Mouse (Mus musculus) neural tube, embryonic 15.5 days (tissue): ENCODE results near the gene Carmil3. TPM values are rescaled to one million over a fixed set of nuclear protein-coding genes. Genes with fewer than 3 reads are reported as not detected.

Source experiments
- ATAC-seq: fragments of 200-750 bp; cut with Nextera tagmentation; 2 replicates; pipeline ENCODE4 v1.8.0; 2017; ENCODE audit warnings: mild to moderate bottlenecking, moderate TSS enrichment, moderate library complexity; ENCODE audit not compliant: low FRiP score
- H3K27ac ChIP-seq: fragments of 300-500 bp; sonication (generic); replicated peaks from 2 replicates; pipeline ENCODE4 v1.5.1; 2015; ENCODE audit warnings: mild to moderate bottlenecking, inconsistent platforms
- H3K27me3 ChIP-seq: fragments of 300-500 bp; sonication (generic); replicated peaks from 2 replicates; pipeline ENCODE4 v1.6.1; 2015; ENCODE audit warnings: inconsistent platforms
- H3K36me3 ChIP-seq: fragments of 300-500 bp; sonication (generic); 2 replicates; pipeline ENCODE4 v1.6.1; 2015; ENCODE audit warnings: inconsistent platforms
- H3K4me1 ChIP-seq: fragments of 300-500 bp; sonication (generic); 2 replicates; pipeline ENCODE4 v1.6.1; 2015; ENCODE audit warnings: inconsistent platforms
- H3K4me2 ChIP-seq: fragments of 300-500 bp; sonication (generic); 2 replicates; pipeline ENCODE4 v1.6.1; 2015; ENCODE audit warnings: inconsistent platforms, mild to moderate bottlenecking, moderate library complexity
- H3K4me3 ChIP-seq: fragments of 300-500 bp; sonication (generic); replicated peaks from 2 replicates; pipeline ENCODE4 v1.5.1; 2015; ENCODE audit warnings: mild to moderate bottlenecking, inconsistent platforms
- H3K9ac ChIP-seq: fragments of 300-500 bp; sonication (generic); replicated peaks from 2 replicates; pipeline ENCODE4 v1.6.1; 2015; ENCODE audit warnings: mild to moderate bottlenecking, inconsistent platforms
- H3K9me3 ChIP-seq: fragments of 300-500 bp; sonication (generic); replicated peaks from 2 replicates; pipeline ENCODE4 v1.6.1; 2016; ENCODE audit warnings: inconsistent platforms
- WGBS: fragments of 180-500 bp; shearing (Covaris S2); methylation state at CpG from one replicate; pipeline ENCODE4 v1.1.7; 2015; ENCODE audit warnings: mixed read lengths; 5-methylcytosine and 5-hydroxymethylcytosine counted together
- polyA plus RNA-seq: library from polyadenylated mRNA; unstranded; fragments of >200 nt; fragmentation: Nextera tagmentation; extraction: Ambion mirVana; gene quantifications from 2 replicates; pipeline ENCODE4 v1.2.1, GENCODE M21; 2015

Carmil3 gene
- polyA plus RNA-seq, 1 experiment from 2014 or later, result 25.1 TPM

DNA sequence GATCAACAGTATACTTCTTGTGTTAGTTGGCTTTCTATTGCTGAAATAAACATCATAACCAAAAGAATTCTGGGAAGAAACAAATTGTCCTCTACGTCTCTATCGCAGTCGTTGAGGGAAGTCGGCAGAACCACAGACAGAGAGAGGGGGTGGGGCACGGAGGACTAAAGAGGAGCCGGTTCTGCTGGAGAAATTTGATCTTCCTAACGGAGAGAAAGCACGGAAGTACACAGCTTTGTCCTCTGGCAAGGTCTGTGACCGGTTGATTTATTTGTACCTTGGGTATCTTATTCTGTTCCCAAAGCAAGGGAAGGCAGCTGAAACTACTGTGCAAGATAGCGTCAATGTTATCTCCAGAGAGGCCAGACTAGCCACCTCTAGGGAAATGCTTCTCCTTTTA is 19.6 kb upstream of the Carmil3 start:
- Histone ChIP-seq H3K9ac (no peak overlapping the region), H3K4me3 (no peak overlapping the region), H3K4me1 (peaks cover 6% of the 10 kb centered on the region; the same call in 1 of the 2 replicates), H3K4me2 (peak overlapping the region; percentile 19; the same call in 1 of the 2 replicates), H3K9me3 (no peaks in the 10 kb centered on the region), H3K27me3 (no peaks in the 10 kb centered on the region), H3K27ac (no peak overlapping the region), H3K36me3 (no peaks in the 10 kb centered on the region)
- WGBS, result 19% methylated on average over 10 of the region's 10 CpGs
- ATAC-seq, result no peak

DNA sequence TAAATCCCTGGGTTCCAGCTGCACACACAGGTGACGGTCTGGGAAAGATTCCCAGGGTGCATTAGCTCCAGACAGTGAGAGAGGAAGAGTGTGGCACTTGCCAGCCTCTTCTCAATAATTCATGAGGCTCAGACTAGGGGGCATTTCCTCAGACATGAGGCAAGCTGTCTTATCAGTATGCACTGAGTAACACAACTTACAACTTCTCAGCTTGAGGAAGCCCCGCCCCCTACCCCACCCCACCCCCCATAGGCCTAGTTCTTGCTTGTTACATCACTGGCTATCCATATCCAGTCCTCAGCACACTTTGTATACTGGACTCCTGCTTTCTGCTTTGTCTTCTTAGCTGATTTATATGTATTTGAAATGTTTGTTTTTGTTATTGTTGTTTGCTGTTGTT is 14.8 kb upstream of the Carmil3 start:
- Histone ChIP-seq H3K4me2 (no peak overlapping the region), H3K36me3 (no peaks in the 10 kb centered on the region), H3K4me3 (no peak overlapping the region), H3K27ac (no peak overlapping the region), H3K9me3 (no peaks in the 10 kb centered on the region), H3K27me3 (no peaks in the 10 kb centered on the region), H3K4me1 (peaks cover 17% of the 10 kb centered on the region; the same call in 1 of the 2 replicates), H3K9ac (no peak overlapping the region)
- WGBS, result 60% methylated on average over 2 of the region's 2 CpGs
- no peak for ATAC-seq

DNA sequence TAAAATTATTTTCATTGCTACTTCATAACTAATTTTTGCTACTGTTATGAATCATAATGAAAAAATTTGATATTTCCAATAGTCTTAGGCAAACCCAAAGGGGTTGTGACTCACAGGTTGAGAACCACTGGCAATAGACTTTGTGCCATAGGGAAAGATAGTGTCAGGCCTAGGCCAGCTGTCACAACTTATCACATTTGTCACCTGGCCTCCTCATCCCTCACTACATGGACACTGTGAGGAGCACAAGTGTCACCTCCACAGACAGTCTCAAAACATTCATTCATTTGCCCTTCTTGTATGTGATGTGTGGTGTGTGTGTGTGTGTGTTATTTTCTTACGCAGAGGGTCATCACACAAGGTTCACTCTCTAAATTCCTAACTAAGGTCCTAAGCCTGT is 13.0 kb upstream of the Carmil3 start:
- Histone ChIP-seq H3K9ac (no peak overlapping the region), H3K4me1 (peaks cover 12% of the 10 kb centered on the region; the same call in 1 of the 2 replicates), H3K4me2 (no peak overlapping the region), H3K36me3 (no peaks in the 10 kb centered on the region), H3K4me3 (no peak overlapping the region), H3K27me3 (no peaks in the 10 kb centered on the region), H3K27ac (no peak overlapping the region), H3K9me3 (no peaks in the 10 kb centered on the region)
- ATAC-seq, result no peak
- WGBS, result 100% methylated on average over 1 of the region's 1 CpGs

DNA sequence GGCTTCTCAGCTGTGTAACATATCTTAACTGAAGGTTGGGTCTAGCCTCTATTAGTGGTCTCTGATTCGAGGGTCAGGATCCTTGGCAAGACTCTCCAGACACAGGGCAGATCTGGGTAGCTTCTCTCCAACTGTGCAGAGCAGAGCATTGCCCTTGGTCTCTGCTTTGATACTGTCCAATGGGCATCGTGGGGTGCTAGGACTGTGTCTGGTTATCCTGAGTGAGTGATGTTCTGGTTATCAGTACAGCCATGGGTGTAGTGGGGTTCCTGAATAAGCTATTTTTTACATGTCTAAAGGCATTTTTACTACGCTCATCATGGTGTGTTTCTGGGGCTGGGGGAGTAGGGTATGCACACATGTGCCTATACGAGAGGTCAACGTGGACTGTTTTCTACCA is 12.6 kb upstream of the Carmil3 start:
- 95% methylated on average over 5 of the region's 5 CpGs for WGBS
- Histone ChIP-seq H3K27me3 (no peaks in the 10 kb centered on the region), H3K9ac (no peak overlapping the region), H3K4me1 (peaks cover 12% of the 10 kb centered on the region; the same call in 1 of the 2 replicates), H3K4me3 (no peak overlapping the region), H3K36me3 (no peaks in the 10 kb centered on the region), H3K27ac (no peak overlapping the region), H3K4me2 (no peak overlapping the region), H3K9me3 (no peaks in the 10 kb centered on the region)
- no peak for ATAC-seq

DNA sequence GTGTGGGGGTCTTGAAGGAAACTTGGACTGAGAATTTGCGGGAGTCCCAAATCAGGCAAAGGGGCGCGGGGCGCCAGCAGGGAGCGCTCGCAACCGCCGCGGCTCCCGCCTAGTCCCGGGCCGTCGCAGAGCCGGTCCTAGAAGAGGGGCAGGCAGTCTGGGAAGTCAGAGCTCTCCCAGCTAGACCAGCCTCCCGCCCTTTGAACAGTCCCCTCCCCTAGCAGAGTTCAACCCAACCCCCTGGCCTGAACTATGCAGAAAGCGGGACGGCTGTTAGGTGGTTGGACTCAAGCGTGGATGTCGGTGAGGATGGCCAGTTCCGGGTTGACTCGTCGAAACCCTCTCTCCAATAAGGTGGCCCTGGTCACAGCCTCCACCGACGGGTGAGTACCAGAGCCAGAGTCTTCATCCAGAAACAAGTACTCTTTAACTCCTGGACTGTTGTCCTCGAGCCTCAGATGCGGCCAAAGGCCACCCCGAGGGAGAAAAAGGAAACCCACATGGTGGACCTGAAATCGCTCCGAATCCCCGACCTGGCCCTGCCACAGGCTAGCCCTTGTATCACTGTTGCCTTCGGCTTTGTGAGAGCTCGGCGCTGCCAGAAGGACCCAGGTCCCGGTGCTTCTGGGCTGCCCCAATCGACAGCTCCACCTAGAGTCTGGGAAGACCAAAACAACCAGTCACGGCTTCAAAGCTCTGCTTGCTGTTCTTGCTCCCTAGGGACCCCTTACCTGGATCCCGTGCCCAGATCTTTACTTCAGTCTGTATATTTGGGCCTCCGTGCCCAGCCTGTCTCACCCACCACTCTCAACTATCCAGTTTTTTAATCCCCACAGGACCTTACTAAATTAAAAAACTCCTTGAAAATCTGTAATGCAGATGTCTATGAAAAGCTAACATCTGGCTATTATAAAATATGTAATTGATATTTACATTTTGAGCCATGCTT is 11.5 kb upstream of the Carmil3 start, which contains the start of gene Dhrs4:
TSS of gene Dhrs4 (plus strand) at position 108 of the 949 bp plus-strand sequence.
- Histone ChIP-seq H3K27ac (peak within 1 kb of the TSS; percentile 64), H3K27me3 (no peaks in the 10 kb centered on the region)
- whole genome bisulfite sequencing, result under 1% methylated on average over 38 of the region's 38 CpGs

DNA sequence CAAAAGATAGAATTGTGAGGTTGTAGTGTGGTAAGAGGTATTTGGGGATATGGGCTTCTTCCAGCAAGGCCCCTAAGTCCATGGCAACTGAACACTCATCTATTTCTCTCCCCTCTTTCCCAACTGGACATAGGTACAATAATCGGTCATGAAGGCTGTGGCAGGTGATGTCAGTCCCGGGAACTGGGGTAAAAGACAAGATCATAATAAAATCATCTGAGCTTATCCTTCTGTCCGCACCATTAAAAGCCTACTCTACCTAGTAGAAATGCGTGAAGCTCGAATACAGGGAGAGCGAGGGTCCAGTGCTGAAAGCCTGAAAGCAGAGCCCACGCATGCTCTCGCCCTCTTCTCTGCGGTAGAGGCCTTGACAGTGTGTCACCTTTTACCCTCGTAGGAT is 10.8 kb upstream of the Carmil3 start:
- 95% methylated on average over 10 of the region's 10 CpGs for WGBS
- Histone ChIP-seq H3K9ac (no peak overlapping the region), H3K4me3 (no peak overlapping the region), H3K27me3 (no peaks in the 10 kb centered on the region), H3K4me1 (peaks cover 14% of the 10 kb centered on the region; the same call in 1 of the 2 replicates), H3K36me3 (no peaks in the 10 kb centered on the region), H3K9me3 (no peaks in the 10 kb centered on the region), H3K27ac (no peak overlapping the region), H3K4me2 (peak overlapping the region; percentile 67)
- ATAC-seq, result no peak

More for the DNA sequence above, 11.5 kb upstream of the Carmil3 start, which contains the start of gene Dhrs4:
- ATAC-seq, result peak; percentile 84
- H3K36me3 ChIP-seq, result no peaks in the 10 kb centered on the region
- peak within 1 kb of the TSS; percentile 67 for H3K4me2 ChIP-seq
- peaks cover 12% of the 10 kb centered on the region; the same call in 1 of the 2 replicates for H3K4me1 ChIP-seq
- H3K9ac ChIP-seq, result peak within 1 kb of the TSS; percentile 49
- H3K4me3 ChIP-seq, result peak within 1 kb of the TSS; percentile 50
- H3K9me3 ChIP-seq, result no peaks in the 10 kb centered on the region

DNA sequence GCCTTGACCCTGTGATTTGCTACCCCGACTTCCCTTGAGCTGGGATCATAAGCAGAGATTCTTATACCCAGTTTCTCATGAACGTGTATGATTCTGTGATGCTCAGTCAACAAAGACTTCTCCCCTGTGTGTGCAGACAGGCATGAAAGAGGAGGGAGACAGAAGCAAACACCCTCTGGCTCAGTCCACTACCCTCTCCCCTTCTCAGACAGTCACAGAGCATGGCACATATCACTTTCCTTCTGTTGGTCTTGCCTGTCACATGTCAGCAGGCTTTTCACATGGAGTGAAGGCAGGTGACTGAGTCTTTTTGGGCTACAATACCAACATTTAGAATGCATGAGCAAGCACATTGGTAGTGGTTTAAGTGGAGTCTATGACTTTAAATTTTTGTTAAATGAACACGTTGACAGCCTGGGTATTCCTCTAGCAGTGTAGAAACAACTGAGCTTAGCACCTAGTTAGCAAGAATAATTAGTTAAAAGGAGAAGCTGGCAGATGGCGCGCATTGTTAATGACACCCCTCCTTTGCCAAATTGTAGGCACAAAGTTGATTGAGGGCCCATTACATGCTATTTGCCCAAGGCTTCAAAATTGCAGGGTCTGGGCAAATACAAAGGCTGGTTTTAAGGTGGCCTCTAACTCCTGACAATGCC is 5.9 kb upstream of the Carmil3 start:
- Histone ChIP-seq H3K9ac (no peak overlapping the region), H3K9me3 (no peaks in the 10 kb centered on the region), H3K4me3 (no peak overlapping the region), H3K4me2 (no peak overlapping the region), H3K27ac (no peak overlapping the region), H3K4me1 (0 out of 2 replicates have a peak, but pooled peaks cover 5% of the 10 kb centered on the region), H3K27me3 (no peaks in the 10 kb centered on the region), H3K36me3 (no peaks in the 10 kb centered on the region)
- no peak for ATAC-seq
- WGBS, result 56% methylated on average over 5 of the region's 5 CpGs

DNA sequence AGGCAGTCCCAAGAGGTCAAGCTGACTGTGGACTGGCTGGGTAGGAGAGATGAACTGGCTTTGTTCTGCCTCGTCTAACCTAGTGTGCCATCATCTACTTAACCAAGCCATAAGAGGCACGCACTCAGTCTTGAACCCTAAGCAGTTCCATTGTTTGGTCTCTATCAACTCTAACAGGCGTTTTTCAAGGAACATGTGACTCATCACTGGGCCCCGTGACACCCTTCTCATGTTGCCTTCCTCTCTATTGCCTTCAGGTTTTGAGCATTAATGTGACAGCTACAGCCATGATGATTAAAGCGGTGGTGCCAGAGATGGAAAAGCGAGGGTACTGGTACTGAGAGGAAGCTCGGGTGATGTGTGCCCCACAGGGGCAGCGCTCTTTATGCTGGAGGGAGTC is 3.6 kb upstream of the Carmil3 start:
- no peak for ATAC-seq
- WGBS, result 89% methylated on average over 8 of the region's 8 CpGs
- Histone ChIP-seq H3K27me3 (no peaks in the 10 kb centered on the region), H3K9ac (no peak overlapping the region), H3K36me3 (no peaks in the 10 kb centered on the region), H3K4me1 (peaks cover 16% of the 10 kb centered on the region), H3K4me2 (no peak overlapping the region), H3K9me3 (no peaks in the 10 kb centered on the region), H3K4me3 (no peak overlapping the region), H3K27ac (no peak overlapping the region)

DNA sequence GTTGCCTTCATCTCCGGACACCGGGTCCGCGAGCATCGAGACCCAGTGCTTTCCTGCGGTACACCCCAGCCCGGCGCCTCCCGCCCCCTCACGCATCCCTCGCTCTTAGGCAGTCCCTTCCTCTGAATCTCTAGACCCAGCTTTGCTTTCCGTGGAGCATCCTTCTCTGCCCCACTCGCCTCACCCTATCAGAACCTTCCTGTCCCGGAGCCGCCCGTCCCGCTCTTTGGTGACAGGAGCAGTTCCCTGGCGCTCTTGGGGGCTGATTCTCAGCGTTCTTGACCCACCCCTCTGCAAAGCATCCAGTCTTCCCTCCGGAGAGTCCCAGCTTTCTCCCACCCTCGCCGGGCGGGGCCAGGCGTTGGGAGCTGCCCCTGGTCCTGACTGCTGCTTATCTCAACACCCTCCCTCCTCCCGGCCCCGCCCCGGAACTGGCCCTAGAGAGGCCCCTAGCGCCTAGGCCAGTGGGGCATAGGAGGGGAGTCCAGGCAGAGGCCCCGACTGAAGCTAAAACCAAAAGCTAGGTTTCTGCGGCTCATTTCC is 911 bp downstream of the Carmil3 start:
- Histone ChIP-seq H3K9me3 (no peaks in the 10 kb centered on the region), H3K36me3 (peaks cover 27% of the 10 kb centered on the region), H3K4me2 (peak overlapping the region; percentile 77), H3K4me3 (peak overlapping the region; percentile 84), H3K4me1 (peaks cover 19% of the 10 kb centered on the region), H3K27me3 (no peaks in the 10 kb centered on the region), H3K27ac (peak overlapping the region; percentile 95), H3K9ac (peak overlapping the region; percentile 90)
- ATAC-seq, result peak; percentile 76
- under 1% methylated on average over 29 of the region's 30 CpGs for WGBS

DNA sequence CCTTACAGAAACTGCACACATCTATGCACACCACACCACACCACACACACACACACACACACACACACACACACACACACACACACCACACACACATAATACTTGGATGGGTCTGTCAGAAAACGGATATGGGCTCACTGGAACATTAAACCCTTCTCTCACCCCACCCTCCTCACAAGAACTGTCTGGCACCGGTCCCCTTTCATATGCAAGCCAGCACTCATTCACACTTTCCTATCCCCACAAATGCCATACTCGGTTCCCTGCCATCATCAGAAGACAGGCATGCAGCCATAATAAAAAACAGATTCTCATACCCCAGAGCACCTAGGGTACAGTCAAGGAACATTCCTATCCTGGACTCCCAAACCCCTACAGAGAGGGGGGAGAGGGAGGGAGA is 1.7 kb downstream of the Carmil3 start:
- peak overlapping the region; percentile 90 for H3K9ac ChIP-seq
- H3K27ac ChIP-seq, result no peak overlapping the region
- H3K36me3 ChIP-seq, result peaks cover 32% of the 10 kb centered on the region
- H3K4me3 ChIP-seq, result peak overlapping the region; percentile 84
- no peak for ATAC-seq
- H3K27me3 ChIP-seq, result no peaks in the 10 kb centered on the region
- H3K9me3 ChIP-seq, result no peaks in the 10 kb centered on the region
- 34% methylated on average over 3 of the region's 3 CpGs for WGBS
- H3K4me2 ChIP-seq, result peak overlapping the region; percentile 77
- H3K4me1 ChIP-seq, result peaks cover 19% of the 10 kb centered on the region

DNA sequence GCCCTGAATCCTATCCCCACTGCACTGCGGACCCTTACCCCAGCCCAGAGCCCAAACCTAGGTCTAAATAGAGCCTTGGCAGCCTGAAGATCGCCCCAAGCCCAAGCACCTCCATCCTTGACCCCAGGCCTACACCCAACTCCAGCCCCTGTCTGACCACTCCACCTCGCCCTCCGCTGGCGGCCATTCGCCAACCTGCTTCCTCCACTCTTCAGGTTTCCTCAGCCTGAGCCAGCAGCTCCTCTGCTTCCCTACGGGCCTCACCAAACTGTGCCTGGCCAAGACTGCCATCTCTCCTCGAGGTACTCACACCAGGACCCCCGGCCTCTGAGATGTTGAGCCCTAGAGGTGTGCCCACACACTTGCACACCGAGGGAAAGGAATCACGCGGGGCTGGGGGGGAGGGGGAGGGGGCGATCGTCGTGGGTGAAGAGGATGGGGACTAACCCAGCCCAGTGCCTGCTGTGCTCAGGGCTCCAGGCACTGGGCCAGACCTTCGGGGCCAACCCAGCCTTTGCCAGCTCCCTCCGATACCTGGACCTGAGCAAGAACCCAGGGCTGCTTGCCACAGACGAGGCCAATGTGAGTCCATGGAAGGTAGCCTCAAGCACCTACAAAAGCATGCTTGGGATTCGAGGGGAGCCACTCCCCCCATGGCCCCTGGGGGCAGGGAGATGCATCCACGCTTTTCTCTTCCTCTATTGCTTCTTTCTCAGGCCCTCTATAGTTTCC is 5.2 kb downstream of the Carmil3 start:
- Histone ChIP-seq H3K4me1 (peaks cover 16% of the 10 kb centered on the region), H3K4me2 (no peak overlapping the region), H3K9me3 (no peaks in the 10 kb centered on the region), H3K9ac (no peak overlapping the region), H3K27me3 (no peaks in the 10 kb centered on the region), H3K36me3 (peaks cover 60% of the 10 kb centered on the region), H3K27ac (no peak overlapping the region), H3K4me3 (no peak overlapping the region)
- no peak for ATAC-seq
- 67% methylated on average over 20 of the region's 20 CpGs for WGBS
